10 mouse cellular contexts compared by ENCODE assay signal in genomic region chr2:115213181-115213970, GRCm38 (mm10).
A peak's percentile ranks its signal among the peaks of the same experiment; 100 is the strongest.
DNase-seq lines count a peak whose midpoint lies in the region; ATAC-seq and TF ChIP-seq lines count a peak whose summit lies in the region.
"Had no signal": no experiment of that assay in that cellular context is flagged by ENCODE, and none has a peak within 500 bp of the region (broad histone marks: within the 10 kb centered on the region; RNA-seq: fewer than 3 reads in every experiment).

No protein-coding gene starts in this region.

- H3K4me3 ChIP-seq in kidney, embryonic 14.5 days (ENCODE audit: low read length), result no peak overlapping the region
- H3K4me3 ChIP-seq in kidney, adult 2 months (ENCODE audit: insufficient read depth, low read depth, low read length), result no peak overlapping the region
- H3K4me3 ChIP-seq in forebrain, postnatal 0 days (ENCODE audit: low read depth, low read length), result no peak overlapping the region

- WGBS in kidney, embryonic 14.5 days, result 17% methylated on average over 18 of the region's 18 CpGs
- 39% methylated on average over 18 of the region's 18 CpGs for WGBS in kidney, adult 2 months
- WGBS in forebrain, postnatal 0 days, result 34% methylated on average over 18 of the region's 18 CpGs

- no peak overlapping the region for H3K9ac ChIP-seq in kidney, embryonic 14.5 days (ENCODE audit: low read depth, low read length)
- no peak overlapping the region for H3K9ac ChIP-seq in forebrain, postnatal 0 days

- 0 out of 2 replicates have a peak, but pooled peaks cover 5% of the 10 kb centered on the region for H3K4me1 ChIP-seq in kidney, embryonic 14.5 days (ENCODE audit: control insufficient read depth, insufficient read depth, low read length)
- H3K4me1 ChIP-seq in kidney, adult 2 months (ENCODE audit: control insufficient read depth, insufficient read depth, low read length), result no peaks in the 10 kb centered on the region
- H3K4me1 ChIP-seq in forebrain, postnatal 0 days (ENCODE audit: insufficient read depth), result no peaks in the 10 kb centered on the region

- H3K27ac ChIP-seq in kidney, embryonic 14.5 days (ENCODE audit: low read depth, low read length), result no peak overlapping the region
- H3K27ac ChIP-seq in kidney, adult 2 months (ENCODE audit: insufficient read depth, low read depth, low read length), result no peak overlapping the region
- no peak overlapping the region for H3K27ac ChIP-seq in forebrain, postnatal 0 days (ENCODE audit: low read depth, low read length)

- ATAC-seq in kidney, embryonic 14.5 days (ENCODE audit: low FRiP score, low TSS enrichment), result peak; percentile 64; the same call in 1 of the 2 replicates
- peak; percentile 65 for ATAC-seq in forebrain, postnatal 0 days

- no peak for DNase-seq in kidney, adult 2 months
- DNase-seq in embryo, embryonic 10 days (ENCODE audit: low spot score), result peak; percentile 59
- DNase-seq in forebrain, postnatal 0 days, result peak; percentile 9
- peak; percentile 51 for DNase-seq in mesoderm, embryonic 11.5 days (ENCODE audit: low read depth, low spot score)
- no peak for DNase-seq in thymus, postnatal 0 days (ENCODE audit: low spot score)
- no peak for DNase-seq in ovary, postnatal 10 days (ENCODE audit: low spot score)
- no peak for DNase-seq in layer of hippocampus, adult 9-10 months (ENCODE audit: low spot score)
- DNase-seq: retina, postnatal 1 day; thymus, postnatal 4 days had no signal

- no peaks in the 10 kb centered on the region for H3K36me3 ChIP-seq in kidney, embryonic 14.5 days (ENCODE audit: control insufficient read depth, insufficient read depth, low read length)
- no peaks in the 10 kb centered on the region for H3K36me3 ChIP-seq in kidney, adult 2 months (ENCODE audit: control insufficient read depth, insufficient read depth, low read length)
- no peaks in the 10 kb centered on the region for H3K36me3 ChIP-seq in forebrain, postnatal 0 days (ENCODE audit: insufficient read depth)

- H3K4me2 ChIP-seq in kidney, embryonic 14.5 days (replicated peaks; ENCODE audit: low read depth, low read length), result peak overlapping the region; percentile 34
- no peak overlapping the region for H3K4me2 ChIP-seq in forebrain, postnatal 0 days (ENCODE audit: low read depth)

- H3K27me3 ChIP-seq in kidney, embryonic 14.5 days (ENCODE audit: control insufficient read depth, insufficient read depth, low read length), result no peaks in the 10 kb centered on the region
- H3K27me3 ChIP-seq in kidney, adult 2 months (replicated peaks; ENCODE audit: control insufficient read depth, insufficient read depth, low read length), result no peaks in the 10 kb centered on the region
- H3K27me3 ChIP-seq in forebrain, postnatal 0 days (ENCODE audit: insufficient read depth, low read length), result no peaks in the 10 kb centered on the region

- 0 out of 2 replicates have a peak, but pooled peaks cover 3% of the 10 kb centered on the region for H3K9me3 ChIP-seq in kidney, embryonic 14.5 days (ENCODE audit: control insufficient read depth, low read length)
- H3K9me3 ChIP-seq in forebrain, postnatal 0 days (ENCODE audit: low read length), result no peaks in the 10 kb centered on the region

- TF ChIP-seq POLR2A in kidney, adult 2 months (IDR thresholded peaks at IDR 0.05; ENCODE audit: low read depth, low read length), result no peak

- no peak for TF ChIP-seq CTCF in kidney, adult 2 months (conservative IDR thresholded peaks at IDR 0.05; ENCODE audit: insufficient read depth, insufficient read length, low read depth, low read length)
- TF ChIP-seq CTCF in forebrain, postnatal 0 days (IDR thresholded peaks at IDR 0.05; ENCODE audit: low read depth), result no peak

Comparison
In these comparisons a context has a peak if more than half of its experiments do, and no peak if none do; other contexts are left out.
1. DNase-seq: peak in embryo, embryonic 10 days (single experiment), forebrain, postnatal 0 days (single experiment) and mesoderm, embryonic 11.5 days (single experiment); none in kidney, adult 2 months (single experiment), thymus, postnatal 0 days (single experiment), ovary, postnatal 10 days (single experiment) and layer of hippocampus, adult 9-10 months (single experiment).